Mouse (Mus musculus): ENCODE measurements around the gene Slc45a2. TPM values are rescaled to one million over a fixed set of nuclear protein-coding genes. Genes with fewer than 3 reads are reported as not detected.
A peak's percentile ranks its signal among the peaks of the same experiment; 100 is the strongest.

The Slc45a2 gene
- polyA plus RNA-seq, 1 experiment from 2014 or later, result 0.17 TPM

DNA sequence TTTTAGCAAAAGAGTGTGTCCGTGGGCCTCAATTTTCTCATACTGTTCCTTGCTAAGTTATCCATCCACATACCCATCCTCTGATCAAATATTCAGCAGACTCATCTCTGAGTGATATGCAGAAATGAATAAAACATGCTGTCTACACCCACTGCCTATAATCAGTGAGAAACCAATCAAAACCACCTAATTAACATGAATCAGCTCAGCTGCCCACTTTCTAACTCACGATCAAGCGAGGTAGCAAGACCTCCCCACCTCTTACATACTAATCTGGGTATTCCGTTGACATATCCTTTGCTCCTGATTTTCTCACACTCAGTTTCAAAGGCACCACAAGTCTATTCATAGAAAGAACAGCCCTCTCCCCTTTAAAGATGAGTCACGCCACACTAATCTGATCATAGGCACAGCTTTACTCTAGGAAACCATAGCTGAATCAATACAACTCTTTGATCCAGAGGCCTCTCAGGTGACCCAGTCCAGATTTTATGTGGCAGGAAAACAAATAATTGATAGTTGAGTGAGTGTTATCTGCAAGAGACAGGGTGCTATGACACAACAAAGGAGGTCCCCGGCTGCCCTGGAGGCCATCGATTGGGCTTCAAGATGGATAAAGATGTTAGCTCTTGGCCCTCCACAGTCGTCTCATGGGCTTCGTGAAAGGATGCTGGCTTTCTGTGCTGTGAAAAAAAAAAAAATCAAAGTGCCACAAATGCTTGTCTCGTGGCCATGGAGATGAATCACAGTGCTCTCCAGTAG is 53.3 kb downstream of the Slc45a2 start:
- H3K9me3 ChIP-seq, result no peaks in the 10 kb centered on the region
- no peak for ATAC-seq (ENCODE audit: low FRiP score)
- no peak overlapping the region for H3K9ac ChIP-seq
- no peak overlapping the region for H3K4me3 ChIP-seq (replicated peaks)
- H3K4me2 ChIP-seq, result no peak overlapping the region
- H3K4me1 ChIP-seq, result peaks cover 7% of the 10 kb centered on the region; the same call in 1 of the 2 replicates
- H3K27ac ChIP-seq, result no peak overlapping the region
- H3K27me3 ChIP-seq, result 0 out of 2 replicates have a peak, but pooled peaks cover 3% of the 10 kb centered on the region
- no peaks in the 10 kb centered on the region for H3K36me3 ChIP-seq (replicated peaks)
- WGBS, result 70% methylated on average over 10 of the region's 10 CpGs

DNA sequence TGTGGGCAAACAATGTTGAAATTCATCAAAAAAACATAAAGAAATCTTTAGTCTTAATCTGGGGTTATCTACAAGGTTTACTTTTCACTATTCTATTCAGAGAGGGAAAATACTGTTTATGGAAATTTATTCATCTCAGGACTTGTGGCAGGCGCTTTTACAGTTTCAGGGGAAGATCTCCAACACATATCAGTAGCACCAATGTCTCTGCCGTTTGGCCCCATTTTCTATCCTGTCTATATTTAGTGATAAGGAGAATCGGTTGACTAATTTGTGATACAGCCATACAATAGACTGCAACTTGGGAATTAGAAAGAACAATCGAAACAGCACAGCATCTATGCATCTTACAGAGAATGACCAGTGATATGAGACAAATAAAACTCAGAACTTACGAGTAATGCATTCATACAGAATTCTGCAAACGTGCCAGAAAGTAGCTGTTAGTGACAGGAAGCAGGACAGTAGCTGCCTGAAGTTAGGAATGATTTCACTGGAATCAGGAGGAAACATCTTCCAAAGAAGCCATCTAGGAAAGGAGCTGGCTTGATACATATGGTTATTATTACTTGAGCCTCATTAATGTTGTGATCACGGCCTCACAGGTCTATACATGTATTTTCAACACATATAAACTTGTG is 54.0 kb downstream of the Slc45a2 start:
- H3K4me2 ChIP-seq, result no peak overlapping the region
- ATAC-seq (ENCODE audit: low FRiP score), result no peak
- H3K4me1 ChIP-seq, result peaks cover 7% of the 10 kb centered on the region; the same call in 1 of the 2 replicates
- 86% methylated on average over 7 of the region's 7 CpGs for WGBS
- H3K9me3 ChIP-seq, result no peaks in the 10 kb centered on the region
- no peak overlapping the region for H3K27ac ChIP-seq
- H3K27me3 ChIP-seq, result 0 out of 2 replicates have a peak, but pooled peaks cover 3% of the 10 kb centered on the region
- H3K4me3 ChIP-seq (replicated peaks), result no peak overlapping the region
- no peaks in the 10 kb centered on the region for H3K36me3 ChIP-seq (replicated peaks)
- no peak overlapping the region for H3K9ac ChIP-seq

DNA sequence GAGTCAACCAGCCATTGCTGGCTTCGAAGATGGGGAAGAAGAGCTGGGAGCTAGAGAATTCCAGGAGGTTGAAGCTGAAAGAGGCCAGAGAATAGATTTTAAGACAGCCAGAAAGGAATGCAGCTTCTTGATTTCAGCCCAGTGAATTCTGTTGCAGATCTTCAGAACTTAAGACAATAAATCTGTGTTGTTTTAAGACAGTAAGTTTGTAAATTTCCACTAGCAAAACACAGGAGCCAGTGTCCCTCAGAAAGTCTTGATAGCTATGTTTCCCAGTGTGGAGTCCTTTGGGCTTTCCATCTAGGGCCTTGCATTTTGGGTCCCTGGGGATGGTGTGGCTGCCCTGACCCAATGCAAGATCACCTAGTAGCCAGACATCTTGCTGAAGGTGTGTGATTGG is 62.4 kb downstream of the Slc45a2 start:
- Histone ChIP-seq H3K9ac (no peak overlapping the region), H3K36me3 (replicated peaks) (no peaks in the 10 kb centered on the region), H3K4me1 (peaks cover 30% of the 10 kb centered on the region), H3K4me3 (replicated peaks) (no peak overlapping the region), H3K9me3 (no peaks in the 10 kb centered on the region), H3K4me2 (no peak overlapping the region), H3K27me3 (peaks cover 14% of the 10 kb centered on the region; the same call in 1 of the 2 replicates), H3K27ac (no peak overlapping the region)
- ATAC-seq (ENCODE audit: low FRiP score), result no peak
- WGBS, result 86% methylated on average over 1 of the region's 1 CpGs

DNA sequence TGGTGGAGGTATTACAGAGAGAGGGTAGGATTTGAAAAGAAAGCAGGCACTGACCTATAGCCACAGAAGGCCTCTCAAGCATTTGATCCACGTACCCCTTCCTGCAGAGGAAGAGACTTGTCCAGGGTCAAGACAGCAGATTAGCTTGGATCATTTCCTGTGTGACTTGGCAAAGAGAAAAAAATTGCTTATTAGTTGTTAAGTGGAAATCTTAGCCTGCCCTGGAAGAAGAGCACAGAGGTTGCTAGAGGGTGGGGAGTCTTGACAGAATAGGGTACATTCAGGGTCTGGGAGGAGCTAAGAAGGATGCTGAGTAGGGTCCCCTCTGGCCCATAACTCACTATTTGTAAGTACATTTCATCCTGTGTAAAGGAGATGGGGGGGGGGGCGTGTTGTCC is 63.6 kb downstream of the Slc45a2 start:
- no peaks in the 10 kb centered on the region for H3K36me3 ChIP-seq (replicated peaks)
- H3K4me2 ChIP-seq, result peak overlapping the region; percentile 54
- WGBS, result 12% methylated on average over 2 of the region's 2 CpGs
- H3K27ac ChIP-seq, result no peak overlapping the region
- H3K4me3 ChIP-seq (replicated peaks), result 0 out of 2 replicates have a peak overlapping the region, but pooled peaks have one; percentile 30
- H3K4me1 ChIP-seq, result peaks cover 30% of the 10 kb centered on the region
- peak; percentile 2; the same call in 1 of the 2 replicates for ATAC-seq (ENCODE audit: low FRiP score)
- no peak overlapping the region for H3K9ac ChIP-seq
- peaks cover 12% of the 10 kb centered on the region; the same call in 1 of the 2 replicates for H3K27me3 ChIP-seq
- no peaks in the 10 kb centered on the region for H3K9me3 ChIP-seq

DNA sequence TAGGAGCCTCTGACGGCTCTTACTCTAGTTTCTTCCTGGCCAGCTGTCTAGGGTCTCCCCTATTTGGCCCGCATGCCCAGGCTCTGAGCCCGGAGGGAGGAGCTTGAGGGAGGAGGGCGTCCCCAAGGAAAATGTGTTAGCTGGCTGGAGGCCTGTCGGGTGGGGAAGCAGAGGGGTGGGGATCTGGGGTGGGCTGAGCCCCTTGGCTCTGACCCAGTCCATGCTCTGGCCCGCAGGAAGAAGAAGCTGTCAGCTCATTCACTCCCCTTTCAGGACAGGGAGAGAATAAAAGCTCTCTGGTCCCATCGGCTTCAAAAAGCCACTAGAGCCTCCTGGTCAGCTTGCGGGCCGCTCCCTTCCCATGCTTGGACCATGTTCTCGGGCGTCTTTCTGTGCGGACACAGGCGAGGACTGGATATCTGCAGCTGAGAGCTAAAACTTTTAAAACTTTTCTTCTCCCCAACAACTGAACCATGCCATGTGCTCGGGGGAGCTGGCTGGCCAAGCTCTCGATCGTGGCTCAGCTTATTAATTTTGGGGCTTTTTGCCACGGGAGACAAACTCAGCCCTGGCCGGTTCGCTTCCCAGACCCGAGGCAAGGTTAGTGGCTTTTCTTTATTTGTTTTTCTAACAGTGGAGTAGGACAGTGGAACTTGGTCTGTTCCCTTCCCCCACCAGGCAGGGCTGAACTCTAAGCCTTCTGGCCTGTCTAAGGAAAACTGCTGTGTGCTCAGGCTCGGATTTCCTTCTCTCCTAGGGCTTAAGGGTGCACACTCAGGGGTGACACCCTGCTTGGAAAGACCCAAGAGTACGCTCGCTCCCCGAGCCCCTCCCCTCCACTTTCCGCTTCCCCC is 64.3 kb downstream of the Slc45a2 start, which contains the start of gene Adamts12:
Gene Adamts12, plus strand, starts transcription at position 233 of the 854 bp plus-strand sequence.
- Histone ChIP-seq H3K4me1 (peaks cover 30% of the 10 kb centered on the region), H3K9ac (peak within 1 kb of the TSS; percentile 44; the same call in 1 of the 2 replicates), H3K4me3 (replicated peaks) (peak within 1 kb of the TSS; percentile 30), H3K4me2 (peak within 1 kb of the TSS; percentile 54), H3K9me3 (no peaks in the 10 kb centered on the region), H3K36me3 (replicated peaks) (no peaks in the 10 kb centered on the region), H3K27me3 (peaks cover 12% of the 10 kb centered on the region; the same call in 1 of the 2 replicates), H3K27ac (peak within 1 kb of the TSS; percentile 42; the same call in 1 of the 2 replicates)
- WGBS, result 3% methylated on average over 24 of the region's 25 CpGs
- ATAC-seq (ENCODE audit: low FRiP score), result peak; percentile 75

DNA sequence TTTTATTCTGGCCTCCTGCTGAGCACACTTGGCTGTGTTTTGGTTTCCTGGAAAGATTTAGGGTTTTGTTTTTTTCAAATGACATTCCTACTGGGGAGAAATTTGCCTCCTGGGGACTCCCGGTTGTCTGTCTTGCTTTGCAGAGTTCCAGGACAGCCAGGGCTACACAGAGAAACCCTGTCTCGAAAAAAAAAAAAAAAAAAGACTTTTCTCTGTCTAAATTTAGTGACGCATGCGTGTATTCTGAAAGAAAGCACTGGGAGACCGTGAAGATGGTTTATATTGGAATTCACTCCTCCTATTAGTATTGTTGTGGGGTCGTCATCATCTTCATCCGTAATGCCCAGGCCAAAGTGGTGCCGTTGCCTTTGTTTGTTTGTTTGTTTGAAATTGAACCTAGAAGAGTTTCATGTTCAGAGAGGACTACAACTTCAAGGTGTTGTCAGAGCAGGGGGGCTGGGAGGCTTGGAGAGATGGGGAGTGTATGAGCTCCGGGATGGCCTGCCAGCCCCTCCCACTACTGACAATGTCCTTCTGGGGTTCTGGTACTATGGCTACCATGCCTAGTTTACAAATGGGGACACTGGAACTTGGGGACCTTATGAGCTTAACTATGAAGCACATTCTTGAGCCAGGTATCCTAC is 65.1 kb downstream of the Slc45a2 start:
- Histone ChIP-seq H3K27ac (0 out of 2 replicates have a peak overlapping the region, but pooled peaks have one; percentile 42), H3K36me3 (replicated peaks) (no peaks in the 10 kb centered on the region), H3K9ac (0 out of 2 replicates have a peak overlapping the region, but pooled peaks have one; percentile 44), H3K9me3 (no peaks in the 10 kb centered on the region), H3K4me3 (replicated peaks) (peak overlapping the region; percentile 30), H3K4me1 (peaks cover 30% of the 10 kb centered on the region), H3K27me3 (peaks cover 12% of the 10 kb centered on the region; the same call in 1 of the 2 replicates), H3K4me2 (peak overlapping the region; percentile 54)
- no peak for ATAC-seq (ENCODE audit: low FRiP score)
- WGBS, result 13% methylated on average over 9 of the region's 9 CpGs

DNA sequence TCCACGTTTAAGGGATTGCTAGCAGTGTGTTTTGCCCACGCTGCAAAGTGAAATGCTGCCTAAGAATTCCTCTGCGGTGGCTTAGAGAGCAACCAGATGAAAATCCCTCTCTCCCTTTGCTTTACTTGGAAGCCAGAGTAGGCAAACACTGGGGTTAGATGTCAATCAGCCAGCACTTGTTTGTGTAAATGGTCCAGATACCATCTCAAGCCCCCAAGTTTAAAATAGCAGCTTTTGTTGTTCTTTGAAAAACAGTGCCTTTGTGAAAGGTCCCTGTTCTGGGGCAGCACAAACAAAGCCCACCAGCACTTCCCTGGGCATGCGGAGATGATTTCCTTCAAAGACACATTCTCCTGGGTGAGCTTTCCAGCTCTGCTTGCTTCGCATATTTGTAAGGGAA is 65.8 kb downstream of the Slc45a2 start:
- H3K27ac ChIP-seq, result no peak overlapping the region
- no peak for ATAC-seq (ENCODE audit: low FRiP score)
- H3K9ac ChIP-seq, result no peak overlapping the region
- peaks cover 30% of the 10 kb centered on the region for H3K4me1 ChIP-seq
- H3K9me3 ChIP-seq, result no peaks in the 10 kb centered on the region
- H3K36me3 ChIP-seq (replicated peaks), result no peaks in the 10 kb centered on the region
- H3K4me3 ChIP-seq (replicated peaks), result no peak overlapping the region; the same call in 1 of the 2 replicates
- peaks cover 12% of the 10 kb centered on the region; the same call in 1 of the 2 replicates for H3K27me3 ChIP-seq
- peak overlapping the region; percentile 54 for H3K4me2 ChIP-seq
- 5% methylated on average over 5 of the region's 5 CpGs for WGBS

DNA sequence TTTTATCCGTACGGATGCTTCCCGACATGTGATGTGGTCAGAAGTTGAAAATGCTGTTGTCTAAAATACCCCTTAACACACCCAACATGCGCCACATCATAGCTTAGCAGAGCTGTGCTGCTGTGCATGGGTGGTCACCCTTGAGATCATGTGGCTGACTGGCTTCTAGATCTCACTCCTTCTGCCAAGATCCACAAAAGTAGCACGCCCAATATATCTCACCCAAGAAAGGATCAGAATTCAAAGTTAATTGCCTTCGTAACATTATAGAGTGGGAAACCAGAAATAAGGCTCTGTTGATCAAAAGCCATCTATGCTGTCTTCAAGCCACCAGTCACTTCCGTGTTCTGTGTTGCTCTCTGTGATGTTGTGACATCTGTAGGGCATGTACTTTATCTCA is 67.4 kb downstream of the Slc45a2 start:
- 87% methylated on average over 7 of the region's 7 CpGs for WGBS
- H3K4me1 ChIP-seq, result peaks cover 30% of the 10 kb centered on the region

DNA sequence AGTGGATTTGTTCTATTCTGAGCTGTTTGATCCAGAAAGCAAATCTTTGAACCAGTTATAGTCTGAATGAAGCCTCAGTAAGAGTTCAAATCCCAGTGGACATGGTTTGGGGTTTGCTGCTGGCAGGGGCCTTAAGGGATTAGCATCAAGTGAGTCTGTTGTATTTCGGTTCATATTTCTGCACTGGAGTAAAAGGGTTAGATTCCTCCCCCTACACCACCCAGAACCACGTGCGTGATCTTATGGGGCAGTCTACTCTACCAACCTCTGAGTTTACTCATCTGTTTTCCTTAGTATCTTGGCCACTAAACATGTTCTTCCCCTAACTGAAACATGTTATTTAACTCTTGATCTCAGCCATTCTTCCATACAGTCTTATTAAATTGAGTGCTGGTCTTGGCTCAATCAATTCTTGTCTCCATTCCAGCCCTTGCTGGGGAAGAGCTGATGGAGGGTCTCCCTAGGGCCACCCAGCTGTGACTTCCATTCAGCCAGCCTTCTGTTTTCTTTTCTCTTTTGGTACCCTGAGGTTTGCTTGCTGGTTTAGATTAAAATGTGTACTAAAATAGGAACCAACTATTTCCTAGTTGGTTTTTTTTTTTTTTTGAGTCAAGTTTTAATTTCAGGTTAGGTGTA is 75.3 kb downstream of the Slc45a2 start:
- no peak overlapping the region for H3K4me3 ChIP-seq (replicated peaks)
- H3K9ac ChIP-seq, result no peak overlapping the region
- no peaks in the 10 kb centered on the region for H3K9me3 ChIP-seq
- WGBS, result 93% methylated on average over 3 of the region's 3 CpGs
- no peak overlapping the region for H3K4me2 ChIP-seq
- no peak for ATAC-seq (ENCODE audit: low FRiP score)
- H3K36me3 ChIP-seq (replicated peaks), result no peaks in the 10 kb centered on the region
- no peaks in the 10 kb centered on the region for H3K27me3 ChIP-seq
- no peak overlapping the region for H3K27ac ChIP-seq
- H3K4me1 ChIP-seq, result no peaks in the 10 kb centered on the region

More for the DNA sequence above, 67.4 kb downstream of the Slc45a2 start:
- Histone ChIP-seq H3K9me3 (no peaks in the 10 kb centered on the region), H3K4me2 (no peak overlapping the region), H3K27me3 (peaks cover 12% of the 10 kb centered on the region; the same call in 1 of the 2 replicates), H3K9ac (no peak overlapping the region), H3K4me3 (replicated peaks) (no peak overlapping the region), H3K36me3 (replicated peaks) (no peaks in the 10 kb centered on the region), H3K27ac (no peak overlapping the region)
- no peak for ATAC-seq (ENCODE audit: low FRiP score)
